Mouse (Mus musculus): ENCODE data around the gene Wbp1.

Gene Wbp1

GRCm38 (mm10) chr6:83101688-83102556 lies 19.4 kb downstream of the Wbp1 start:
- in situ Hi-C loops (cut with MboI; ENCODE audit: low pct_unique_long_range_greater_than_20kb in 1 of 2, low sequenced_read_pairs in 2 of 2, unreplicated experiment in 1 of 2): loop anchor here in 1 of 2 experiments (5.0 kb wide), 1 partner anchor 95 kb away; no protein-coding TSS in a partner anchor

GRCm38 (mm10) chr6:83101316-83101687 lies 20.1 kb downstream of the Wbp1 start, which contains the start of the genes Ccdc142 and Gm42688:
TSS of gene Ccdc142 (plus strand) at chr6:83101601.
TSS of gene Gm42688 (plus strand) at chr6:83101617.
- in situ Hi-C loops (cut with MboI; ENCODE audit: low pct_unique_long_range_greater_than_20kb in 1 of 2, low sequenced_read_pairs in 2 of 2, unreplicated experiment in 1 of 2): loop anchor here in 1 of 2 experiments (5.0 kb wide), 1 partner anchor 94 kb away; no protein-coding TSS in a partner anchor

- in situ Hi-C loops (cut with MboI; ENCODE audit: low pct_unique_long_range_greater_than_20kb in 1 of 2, low sequenced_read_pairs in 2 of 2, unreplicated experiment in 1 of 2): no loop called here
Observed at GRCm38 (mm10) chr6:83098411-83098810, 22.9 kb downstream of the Wbp1 start.

- in situ Hi-C loops (cut with MboI; ENCODE audit: low pct_unique_long_range_greater_than_20kb in 1 of 2, low sequenced_read_pairs in 2 of 2, unreplicated experiment in 1 of 2): no loop called here
Observed at GRCm38 (mm10) chr6:83095968-83096367, 25.4 kb downstream of the Wbp1 start.

GRCm38 (mm10) chr6:83092416-83093127 lies 28.8 kb downstream of the Wbp1 start:
- in situ Hi-C loops (cut with MboI; ENCODE audit: low pct_unique_long_range_greater_than_20kb in 1 of 2, low sequenced_read_pairs in 2 of 2, unreplicated experiment in 1 of 2): no loop called here

- in situ Hi-C loops (cut with MboI; ENCODE audit: low pct_unique_long_range_greater_than_20kb in 1 of 2, low sequenced_read_pairs in 2 of 2, unreplicated experiment in 1 of 2): no loop called here
Observed at GRCm38 (mm10) chr6:83087926-83088260, 33.5 kb downstream of the Wbp1 start.

GRCm38 (mm10) chr6:83087205-83087925 lies 34.0 kb downstream of the Wbp1 start:
- in situ Hi-C loops (cut with MboI; ENCODE audit: low pct_unique_long_range_greater_than_20kb in 1 of 2, low sequenced_read_pairs in 2 of 2, unreplicated experiment in 1 of 2): no loop called here

GRCm38 (mm10) chr6:83086121-83087035 lies 35.0 kb downstream of the Wbp1 start, which contains the start of gene Lbx2:
TSS of gene Lbx2 (plus strand) at chr6:83086367.
- in situ Hi-C loops (cut with MboI; ENCODE audit: low pct_unique_long_range_greater_than_20kb in 1 of 2, low sequenced_read_pairs in 2 of 2, unreplicated experiment in 1 of 2): no loop called here

GRCm38 (mm10) chr6:83084477-83084876 lies 36.9 kb downstream of the Wbp1 start:
- in situ Hi-C loops (cut with MboI; ENCODE audit: low pct_unique_long_range_greater_than_20kb in 1 of 2, low sequenced_read_pairs in 2 of 2, unreplicated experiment in 1 of 2): no loop called here

- in situ Hi-C loops (cut with MboI; ENCODE audit: low pct_unique_long_range_greater_than_20kb in 1 of 2, low sequenced_read_pairs in 2 of 2, unreplicated experiment in 1 of 2): no loop called here
Observed at GRCm38 (mm10) chr6:83083497-83083896, 37.9 kb downstream of the Wbp1 start.

GRCm38 (mm10) chr6:83080210-83080609 lies 41.1 kb downstream of the Wbp1 start:
- in situ Hi-C loops (cut with MboI; ENCODE audit: low pct_unique_long_range_greater_than_20kb in 1 of 2, low sequenced_read_pairs in 2 of 2, unreplicated experiment in 1 of 2): no loop called here

GRCm38 (mm10) chr6:83078324-83078858 lies 43.0 kb downstream of the Wbp1 start:
- in situ Hi-C loops (cut with MboI; ENCODE audit: low pct_unique_long_range_greater_than_20kb in 1 of 2, low sequenced_read_pairs in 2 of 2, unreplicated experiment in 1 of 2): no loop called here

- in situ Hi-C loops (cut with MboI; ENCODE audit: low pct_unique_long_range_greater_than_20kb in 1 of 2, low sequenced_read_pairs in 2 of 2, unreplicated experiment in 1 of 2): no loop called here
Observed at GRCm38 (mm10) chr6:83077630-83078323, 43.6 kb downstream of the Wbp1 start, which contains the start of gene Pcgf1. TSS of gene Pcgf1 (plus strand) at chr6:83077869.

GRCm38 (mm10) chr6:83074979-83075378 lies 46.4 kb downstream of the Wbp1 start:
- in situ Hi-C loops (cut with MboI; ENCODE audit: low pct_unique_long_range_greater_than_20kb in 1 of 2, low sequenced_read_pairs in 2 of 2, unreplicated experiment in 1 of 2): no loop called here

- in situ Hi-C loops (cut with MboI; ENCODE audit: low pct_unique_long_range_greater_than_20kb in 1 of 2, low sequenced_read_pairs in 2 of 2, unreplicated experiment in 1 of 2): no loop called here
Observed at GRCm38 (mm10) chr6:83071220-83071619, 50.1 kb downstream of the Wbp1 start.

- in situ Hi-C loops (cut with MboI; ENCODE audit: low pct_unique_long_range_greater_than_20kb in 1 of 2, low sequenced_read_pairs in 2 of 2, unreplicated experiment in 1 of 2): no loop called here
Observed at GRCm38 (mm10) chr6:83070311-83071219, 50.8 kb downstream of the Wbp1 start.

- in situ Hi-C loops (cut with MboI; ENCODE audit: low pct_unique_long_range_greater_than_20kb in 1 of 2, low sequenced_read_pairs in 2 of 2, unreplicated experiment in 1 of 2): no loop called here
Observed at GRCm38 (mm10) chr6:83070247-83070310, 51.3 kb downstream of the Wbp1 start, which contains the start of gene Tlx2. TSS of gene Tlx2 (minus strand) at chr6:83070293.

Measured in mouse embryonic stem cell (cell line).